Mouse (Mus musculus) yolk sac, embryonic 10.5 days (tissue): ENCODE measurements at regions not wholly inside any gene's neighbourhood (a gene's known extent, or its start where the extent isn't known, plus 50 kb on each side); places are given as distances from the start of the nearest gene placed in this dataset.

Experiments
- DNase-seq: peaks from one replicate; pipeline ENCODE4 v3.0.0-alpha.2; 2017; ENCODE audit warnings: low spot score

- no peak for DNase-seq
Measured at GRCm38 (mm10) chr10:24437177-24437576, 158.1 kb upstream of the Ccn2 start.

GRCm38 (mm10) chr10:24444572-24444971 is 150.7 kb upstream of the Ccn2 start:
- DNase-seq: no peak

- no peak for DNase-seq
Measured at GRCm38 (mm10) chr10:24445036-24445435, 150.2 kb upstream of the Ccn2 start.

- no peak for DNase-seq
Measured at GRCm38 (mm10) chr10:24446168-24446567, 149.1 kb upstream of the Ccn2 start.

- DNase-seq: no peak
Measured at GRCm38 (mm10) chr10:24447135-24447534, 148.1 kb upstream of the Ccn2 start.

GRCm38 (mm10) chr10:24448001-24448561 is 147.2 kb upstream of the Ccn2 start:
- DNase-seq: no peak

GRCm38 (mm10) chr10:24453507-24453906 is 141.7 kb upstream of the Ccn2 start:
- no peak for DNase-seq

- peak; percentile 44 for DNase-seq
Measured at GRCm38 (mm10) chr10:24458667-24459066, 136.6 kb upstream of the Ccn2 start.

GRCm38 (mm10) chr10:24463873-24464272 is 131.4 kb upstream of the Ccn2 start:
- no peak for DNase-seq

- no peak for DNase-seq
Measured at GRCm38 (mm10) chr10:24464377-24464776, 130.9 kb upstream of the Ccn2 start.

- no peak for DNase-seq
Measured at GRCm38 (mm10) chr10:24469741-24470140, 125.5 kb upstream of the Ccn2 start.

GRCm38 (mm10) chr10:24471521-24471920 is 123.7 kb upstream of the Ccn2 start:
- DNase-seq: no peak

- DNase-seq: no peak
Measured at GRCm38 (mm10) chr10:24476288-24476687, 119.0 kb upstream of the Ccn2 start.

- DNase-seq: no peak
Measured at GRCm38 (mm10) chr10:24478535-24478934, 116.7 kb upstream of the Ccn2 start.

- peak; percentile 30 for DNase-seq
Measured at GRCm38 (mm10) chr10:24479148-24479547, 116.1 kb upstream of the Ccn2 start.

GRCm38 (mm10) chr10:24481926-24482612 is 113.2 kb upstream of the Ccn2 start:
- DNase-seq: no peak

GRCm38 (mm10) chr10:24483053-24483452 is 112.2 kb upstream of the Ccn2 start:
- DNase-seq: no peak

- peak; percentile 36 for DNase-seq
Measured at GRCm38 (mm10) chr10:24484101-24484660, 111.1 kb upstream of the Ccn2 start.

GRCm38 (mm10) chr10:24485461-24485860 is 109.8 kb upstream of the Ccn2 start:
- no peak for DNase-seq

GRCm38 (mm10) chr10:24486224-24486623 is 109.0 kb upstream of the Ccn2 start:
- no peak for DNase-seq

- DNase-seq: no peak
Measured at GRCm38 (mm10) chr10:24487915-24488314, 107.3 kb upstream of the Ccn2 start.

- DNase-seq: no peak
Measured at GRCm38 (mm10) chr10:24490432-24490831, 104.8 kb upstream of the Ccn2 start.

GRCm38 (mm10) chr10:24491848-24492247 is 103.4 kb upstream of the Ccn2 start:
- DNase-seq: no peak

- DNase-seq: no peak
Measured at GRCm38 (mm10) chr10:24493392-24493791, 101.8 kb upstream of the Ccn2 start.
